Mouse (Mus musculus) stomach, postnatal 0 days (tissue): Measurements from ENCODE around the gene Ppp6r3. TPM values are rescaled to one million over a fixed set of nuclear protein-coding genes. Genes with fewer than 3 reads are reported as not detected.
A peak's percentile ranks its signal among the peaks of the same experiment; 100 is the strongest.

ENCODE experiments used
- ATAC-seq: fragments of 200-750 bp; cut with Nextera tagmentation; 2 replicates; pipeline ENCODE4 v1.8.0; 2017; ENCODE audit not compliant: low FRiP score, low TSS enrichment
- DNase-seq: peaks from one replicate; pipeline ENCODE4 v3.0.0-alpha.2; 2016; ENCODE audit warnings: low spot score
- H3K27ac ChIP-seq: fragments of 300-500 bp; sonication (generic); replicated peaks from 2 replicates; pipeline ENCODE4 v1.5.1; 2014; ENCODE audit warnings: mild to moderate bottlenecking, control low read depth
- H3K27me3 ChIP-seq: fragments of 300-500 bp; sonication (generic); 2 replicates; pipeline ENCODE4 v1.6.1; 2014; ENCODE audit warnings: low read length; ENCODE audit not compliant: control insufficient read depth, insufficient read depth
- H3K36me3 ChIP-seq: fragments of 300-500 bp; sonication (generic); 2 replicates; pipeline ENCODE4 v1.6.1; 2014; ENCODE audit warnings: low read length, mixed read lengths; ENCODE audit not compliant: control insufficient read depth, insufficient read depth
- H3K4me1 ChIP-seq: fragments of 300-500 bp; sonication (generic); replicated peaks from 2 replicates; pipeline ENCODE4 v1.6.1; 2014; ENCODE audit warnings: antibody characterized with exemption; ENCODE audit not compliant: control insufficient read depth, insufficient read depth
- H3K4me2 ChIP-seq: fragments of 300-500 bp; sonication (generic); replicated peaks from 2 replicates; pipeline ENCODE4 v1.6.1; 2014; ENCODE audit warnings: low read depth, mild to moderate bottlenecking, control low read depth, moderate library complexity
- H3K4me3 ChIP-seq: fragments of 300-500 bp; sonication (generic); 2 replicates; pipeline ENCODE4 v1.5.1; 2014; ENCODE audit warnings: low read depth, low read length, control low read depth
- H3K9ac ChIP-seq: fragments of 300-500 bp; sonication (generic); 2 replicates; pipeline ENCODE4 v1.6.1; 2014; ENCODE audit warnings: mild to moderate bottlenecking, low read length, control low read depth, mixed read lengths
- H3K9me3 ChIP-seq: fragments of 300-500 bp; sonication (generic); 2 replicates; pipeline ENCODE4 v1.6.1; 2016; ENCODE audit warnings: low read length; ENCODE audit not compliant: control insufficient read depth
- CTCF ChIP-seq: IDR thresholded peaks from 2 replicates; pipeline ENCODE4 v1.5.1; 2016; ENCODE audit warnings: antibody characterized with exemption, low read depth, mild to moderate bottlenecking, moderate library complexity
- EP300 ChIP-seq: optimal IDR thresholded peaks from 2 replicates; pipeline ENCODE3; 2016; ENCODE audit warnings: antibody characterized with exemption
- WGBS: fragments of 180-500 bp; shearing (Covaris S2); extraction: QIAGEN DNeasy Blood & Tissue Kit; methylation state at CpG from one replicate; pipeline ENCODE4 v1.1.7; 2014; 5-methylcytosine and 5-hydroxymethylcytosine counted together
- polyA plus RNA-seq: library from polyadenylated mRNA; unstranded; fragments of >200 nt; fragmentation: Nextera tagmentation; extraction: Ambion mirVana; gene quantifications from 2 replicates; pipeline ENCODE4 v1.2.1, GENCODE M21; 2015

Ppp6r3 gene
- polyA plus RNA-seq, 1 experiment from 2014 or later = 18.6 TPM

DNA sequence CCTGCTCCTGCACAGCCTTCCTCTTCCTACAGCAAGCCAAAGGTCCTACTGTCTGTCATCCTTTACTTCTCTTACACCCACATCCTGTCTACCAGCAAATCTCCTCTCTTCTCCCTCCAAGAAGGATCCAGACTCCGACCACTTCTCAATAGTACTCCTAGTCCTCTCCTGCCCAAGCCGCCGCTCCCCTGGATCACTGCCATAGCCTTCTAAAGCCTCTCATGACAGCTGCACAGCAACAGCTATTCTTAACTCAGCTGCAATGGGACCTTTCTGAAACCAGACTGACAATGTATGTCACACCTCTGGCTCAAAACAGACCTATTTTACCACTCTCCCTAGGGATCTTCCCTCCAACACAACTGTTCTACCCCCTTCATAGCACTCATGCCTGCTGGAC is 11.2 kb downstream of the Ppp6r3 start:
- H3K4me2 ChIP-seq = no peak overlapping the region
- WGBS = 56% methylated on average over 3 of the region's 3 CpGs
- no peak for DNase-seq
- no peaks in the 10 kb centered on the region for H3K27me3 ChIP-seq
- TF ChIP-seq EP300 (no peak), CTCF (no peak)
- no peak for ATAC-seq
- no peaks in the 10 kb centered on the region for H3K9me3 ChIP-seq
- no peak overlapping the region for H3K27ac ChIP-seq
- H3K4me3 ChIP-seq = no peak overlapping the region
- H3K9ac ChIP-seq = no peak overlapping the region
- no peaks in the 10 kb centered on the region for H3K4me1 ChIP-seq
- H3K36me3 ChIP-seq = no peaks in the 10 kb centered on the region

DNA sequence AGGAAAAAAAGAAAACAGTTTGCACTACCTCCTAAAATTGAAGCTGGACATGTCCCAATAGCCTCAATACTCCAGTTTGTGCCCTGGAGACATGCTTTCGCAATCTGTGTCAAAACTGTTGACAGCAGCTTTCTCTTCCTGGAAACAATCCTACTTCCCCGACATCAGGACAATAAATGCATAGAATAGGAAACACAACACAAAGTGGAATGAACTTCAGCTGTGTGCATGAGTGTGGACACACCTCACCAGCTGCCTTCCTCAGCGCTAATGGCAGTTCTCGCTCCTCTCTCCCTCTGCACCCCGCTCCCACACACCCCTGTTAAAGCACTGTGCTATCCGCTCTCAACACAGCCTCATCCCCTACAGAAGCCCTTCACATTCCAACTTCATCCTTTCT is 12.8 kb downstream of the Ppp6r3 start:
- Histone ChIP-seq H3K4me2 (no peak overlapping the region), H3K9me3 (no peaks in the 10 kb centered on the region), H3K27me3 (no peaks in the 10 kb centered on the region), H3K4me1 (no peaks in the 10 kb centered on the region), H3K9ac (no peak overlapping the region), H3K27ac (no peak overlapping the region), H3K36me3 (no peaks in the 10 kb centered on the region), H3K4me3 (no peak overlapping the region)
- WGBS = 78% methylated on average over 6 of the region's 6 CpGs
- DNase-seq = no peak
- TF ChIP-seq CTCF (no peak), EP300 (no peak)
- no peak for ATAC-seq

DNA sequence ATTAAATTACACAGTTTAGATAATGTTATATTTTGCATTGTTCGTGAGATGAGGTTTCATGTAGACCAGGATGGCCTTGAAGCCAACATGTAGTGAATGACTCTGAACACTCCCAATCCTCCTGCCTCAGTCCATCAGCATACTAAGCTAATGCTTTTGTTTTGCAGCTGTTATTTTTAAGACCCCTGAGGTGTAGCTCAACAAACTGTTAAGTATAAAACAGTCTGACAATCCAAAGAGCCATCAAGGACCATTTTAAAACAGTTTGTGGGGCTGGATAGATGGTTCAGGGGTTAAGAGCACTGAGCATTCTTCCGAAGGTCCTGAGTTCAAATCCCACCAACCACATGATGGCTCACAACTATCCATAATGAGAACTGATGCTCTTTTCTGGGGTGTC is 13.3 kb downstream of the Ppp6r3 start:
- WGBS = 90% methylated on average over 2 of the region's 2 CpGs
- Histone ChIP-seq H3K4me2 (no peak overlapping the region), H3K36me3 (no peaks in the 10 kb centered on the region), H3K27me3 (no peaks in the 10 kb centered on the region), H3K9ac (no peak overlapping the region), H3K9me3 (no peaks in the 10 kb centered on the region), H3K4me1 (no peaks in the 10 kb centered on the region), H3K4me3 (no peak overlapping the region), H3K27ac (no peak overlapping the region)
- ATAC-seq (no peak), DNase-seq (no peak)
- TF ChIP-seq EP300 (no peak), CTCF (no peak)

DNA sequence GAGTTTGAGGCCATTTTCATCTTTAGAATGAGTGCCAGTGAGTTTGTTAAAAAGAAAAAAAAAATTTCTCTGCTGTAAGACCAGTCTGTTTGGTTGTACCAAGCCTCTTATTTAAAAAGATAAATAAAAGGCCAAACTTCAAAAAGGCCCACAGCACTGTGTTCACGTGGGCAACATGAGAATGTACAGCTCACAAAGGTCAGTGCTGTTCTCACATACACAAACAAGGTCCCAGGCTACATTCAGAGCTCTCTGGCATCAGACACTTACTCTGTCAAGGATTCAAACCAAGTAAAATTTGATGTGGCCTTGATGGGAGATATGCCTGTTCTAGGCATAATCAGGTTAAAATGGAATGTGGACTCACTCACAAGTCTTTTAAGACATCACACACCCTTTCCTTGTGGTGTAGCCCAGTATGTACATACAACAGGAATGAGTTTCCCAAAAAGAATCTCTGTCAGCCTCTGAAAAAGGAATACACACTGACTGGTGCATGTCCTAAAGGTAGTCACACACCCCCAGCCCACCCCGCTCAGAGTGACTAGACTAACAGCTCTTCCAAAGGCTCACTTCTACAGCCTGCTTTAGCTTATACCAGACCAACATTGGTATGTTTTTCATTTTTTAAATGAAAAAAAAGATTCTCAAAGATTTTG is 19.3 kb downstream of the Ppp6r3 start:
- H3K4me3 ChIP-seq = no peak overlapping the region
- H3K9me3 ChIP-seq = no peaks in the 10 kb centered on the region
- ATAC-seq (no peak), DNase-seq (no peak)
- no peaks in the 10 kb centered on the region for H3K36me3 ChIP-seq
- H3K27ac ChIP-seq = 0 out of 2 replicates have a peak overlapping the region, but pooled peaks have one; percentile 18
- H3K9ac ChIP-seq = no peak overlapping the region
- WGBS = 58% methylated on average over 2 of the region's 2 CpGs
- TF ChIP-seq EP300 (no peak), CTCF (no peak)
- H3K4me1 ChIP-seq = no peaks in the 10 kb centered on the region
- no peaks in the 10 kb centered on the region for H3K27me3 ChIP-seq
- H3K4me2 ChIP-seq = no peak overlapping the region

DNA sequence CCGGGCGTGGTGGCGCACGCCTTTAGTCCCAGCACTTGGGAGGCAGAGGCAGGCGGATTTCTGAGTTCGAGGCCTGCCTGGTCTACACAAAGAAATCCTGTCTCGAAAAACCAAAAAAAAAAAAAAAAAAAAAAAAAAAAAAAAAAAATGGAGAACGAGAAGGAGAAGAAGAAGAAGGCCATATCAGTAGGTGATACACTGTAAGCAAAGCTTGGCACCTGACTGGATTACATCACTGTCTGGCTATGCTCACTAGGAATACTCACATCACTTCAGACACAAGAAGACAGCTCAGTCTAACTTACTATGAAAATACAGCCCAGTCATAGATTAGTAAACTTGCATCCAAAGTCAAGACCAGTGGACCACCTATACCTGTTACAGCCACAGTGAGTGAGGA is 20.8 kb downstream of the Ppp6r3 start:
- ATAC-seq = no peak
- H3K27me3 ChIP-seq = no peaks in the 10 kb centered on the region
- 88% methylated on average over 8 of the region's 8 CpGs for WGBS

DNA sequence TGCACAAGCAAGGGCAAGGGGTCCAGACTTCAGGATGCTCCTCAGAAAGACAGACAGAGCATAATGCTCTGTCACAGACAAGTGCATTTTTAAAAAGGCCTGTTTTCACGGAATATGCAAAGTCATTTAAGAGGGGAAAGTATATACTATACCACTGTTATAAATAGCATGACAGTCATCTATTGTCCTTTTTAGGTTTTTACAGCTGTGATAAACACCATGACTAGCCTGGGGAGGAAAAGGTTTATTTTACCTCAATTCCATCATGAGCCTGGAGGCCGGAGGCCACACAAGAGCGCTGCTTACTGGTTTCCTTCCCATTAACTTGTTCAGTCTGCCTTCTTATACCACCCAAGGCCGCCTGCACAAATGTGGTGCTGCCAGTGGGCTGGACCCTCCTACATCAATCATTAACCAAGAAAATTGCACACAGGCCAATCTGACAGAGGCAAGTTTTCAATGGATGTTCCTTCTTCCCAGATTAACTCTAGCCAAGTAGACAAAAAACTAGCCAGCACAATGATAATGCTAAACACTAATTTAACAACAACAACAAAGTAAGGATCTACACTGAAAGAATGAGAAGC is 23.9 kb downstream of the Ppp6r3 start:
- ATAC-seq (no peak), DNase-seq (no peak)
- TF ChIP-seq CTCF (no peak), EP300 (no peak)
- no peak overlapping the region for H3K27ac ChIP-seq
- H3K4me2 ChIP-seq = no peak overlapping the region
- H3K4me3 ChIP-seq = no peak overlapping the region
- no peak overlapping the region for H3K9ac ChIP-seq
- WGBS = 33% methylated on average over 4 of the region's 4 CpGs
- no peaks in the 10 kb centered on the region for H3K27me3 ChIP-seq
- H3K36me3 ChIP-seq = no peaks in the 10 kb centered on the region
- no peaks in the 10 kb centered on the region for H3K4me1 ChIP-seq
- no peaks in the 10 kb centered on the region for H3K9me3 ChIP-seq

More for the DNA sequence above, 20.8 kb downstream of the Ppp6r3 start:
- Histone ChIP-seq H3K9ac (no peak overlapping the region), H3K4me2 (no peak overlapping the region), H3K27ac (no peak overlapping the region), H3K4me1 (no peaks in the 10 kb centered on the region), H3K9me3 (no peaks in the 10 kb centered on the region), H3K36me3 (no peaks in the 10 kb centered on the region), H3K4me3 (no peak overlapping the region)
- TF ChIP-seq EP300 = no peak
- TF ChIP-seq CTCF = no peak
- DNase-seq = no peak
